Mouse (Mus musculus): ENCODE measurements around the gene Rpusd4.

DNA sequence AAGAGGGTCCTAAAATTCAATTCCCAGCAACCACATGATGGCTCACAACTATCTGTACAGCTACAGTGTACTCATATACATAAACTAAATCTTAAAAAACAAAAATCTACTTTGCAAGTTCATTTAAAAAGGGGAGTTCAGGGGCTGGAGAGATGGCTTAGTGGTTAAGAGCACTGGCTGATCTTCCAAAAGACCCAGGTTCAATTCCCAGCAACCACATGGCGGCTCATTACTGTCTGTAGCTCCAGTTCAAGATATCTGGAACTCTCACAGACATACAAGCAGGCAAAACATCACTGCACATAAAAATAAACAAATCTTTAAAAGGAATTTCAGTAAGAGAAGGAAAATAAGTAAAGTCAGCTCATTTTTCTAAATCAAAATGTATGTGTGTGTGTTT, 29.3 kb upstream of the Rpusd4 start:
- TF ChIP-seq GATA1 (IDR thresholded peaks at IDR 0.05; ENCODE audit: borderline replicate concordance, low read length) (no peak), FLI1 (IDR thresholded peaks at IDR 0.05; ENCODE audit: low read length) (no peak)

Measured in megakaryocyte, embryonic 14.5 days (primary cell).